Mouse (Mus musculus) CH12.LX (cell line): ENCODE measurements around the gene St6galnac6. TPM values are rescaled to one million over a fixed set of nuclear protein-coding genes. Genes with fewer than 3 reads are reported as not detected.

Experiments used
- DNase-seq: peaks from one replicate; pipeline ENCODE4 v3.0.0-alpha.2; 2013; ENCODE audit errors: extremely low read depth
- H3K27ac ChIP-seq: 2 replicates; pipeline ENCODE4 v1.5.1; 2012; ENCODE audit warnings: low read depth, mild to moderate bottlenecking, control low read depth, moderate library complexity; ENCODE audit not compliant: insufficient read depth
- H3K27me3 ChIP-seq: replicated peaks from 2 replicates; pipeline ENCODE3; 2012; ENCODE audit warnings: inconsistent platforms
- H3K36me3 ChIP-seq, 2 experiments: replicated peaks in 1 of 2; 2 replicates each; pipeline versions ENCODE3 to v1.6.1; 2012; ENCODE audit warnings: inconsistent platforms in 1 of 2, low read length in 1 of 2, mild to moderate bottlenecking in 1 of 2, mixed read lengths in 1 of 2, moderate library complexity in 1 of 2; ENCODE audit not compliant: control insufficient read depth in 1 of 2, insufficient read depth in 1 of 2
- H3K4me1 ChIP-seq, 2 experiments: 2 replicates each; pipeline ENCODE4 v1.6.1; 2012; ENCODE audit warnings: inconsistent platforms in 1 of 2, moderate library complexity in 1 of 2; ENCODE audit not compliant: insufficient read depth in 2 of 2, control insufficient read depth in 1 of 2
- H3K4me2 ChIP-seq: 2 replicates; pipeline ENCODE4 v1.6.1; 2012; ENCODE audit warnings: low read depth, mild to moderate bottlenecking, control low read depth; ENCODE audit not compliant: poor library complexity, insufficient read depth, severe bottlenecking
- H3K4me3 ChIP-seq, 3 experiments: fragments of 150-350 bp in 1 of 3; sonication (generic) in 1 of 3; replicated peaks in 1 of 3; 2 replicates each; pipeline versions ENCODE3 to v1.5.1; 2011 to 2012; ENCODE audit warnings: low read depth in 2 of 3, low read length in 2 of 3, mild to moderate bottlenecking in 2 of 3, moderate library complexity in 2 of 3, control low read depth in 1 of 3, improper control_type of control experiment in 1 of 3, inconsistent platforms in 1 of 3, mixed read lengths in 1 of 3; ENCODE audit not compliant: poor library complexity in 1 of 3
- H3K79me2 ChIP-seq: replicated peaks from 2 replicates; pipeline ENCODE4 v1.6.1; 2012; ENCODE audit warnings: mild to moderate bottlenecking, moderate library complexity; ENCODE audit not compliant: control insufficient read depth, poor library complexity, insufficient read depth, severe bottlenecking; ENCODE audit errors: extremely low read depth
- H3K9ac ChIP-seq: 2 replicates; pipeline ENCODE4 v1.6.1; 2012; ENCODE audit warnings: low read depth, mild to moderate bottlenecking, control low read depth, moderate library complexity; ENCODE audit not compliant: insufficient read depth
- H3K9me3 ChIP-seq: replicated peaks from 2 replicates; pipeline ENCODE3; 2012; ENCODE audit warnings: low read length, inconsistent platforms, mixed read lengths
- CHD2 ChIP-seq: IDR thresholded peaks from 2 replicates; pipeline ENCODE4 v1.6.1; 2011; ENCODE audit warnings: low read length, improper control_type of control experiment
- E2F4 ChIP-seq: IDR thresholded peaks from 2 replicates; pipeline ENCODE4 v1.6.1; 2011; ENCODE audit warnings: low read depth, low read length, improper control_type of control experiment; ENCODE audit not compliant: insufficient replicate concordance
- EP300 ChIP-seq: IDR thresholded peaks from 2 replicates; pipeline ENCODE4 v1.6.1; 2011; ENCODE audit warnings: low read length, improper control_type of control experiment
- GABPA ChIP-seq: IDR thresholded peaks from 2 replicates; pipeline ENCODE4 v1.6.1; 2012; ENCODE audit warnings: low read depth, low read length, improper control_type of control experiment, inconsistent platforms; ENCODE audit not compliant: insufficient replicate concordance
- IRF4 ChIP-seq: IDR thresholded peaks from 2 replicates; pipeline ENCODE4 v1.6.1; 2014; ENCODE audit warnings: low read depth, mild to moderate bottlenecking, inconsistent platforms, low read length, improper control_type of control experiment
- JUND ChIP-seq: conservative IDR thresholded peaks from 2 replicates; pipeline ENCODE4 v1.6.1; 2011; ENCODE audit warnings: low read depth, low read length, improper control_type of control experiment
- KAT2A ChIP-seq: IDR thresholded peaks from 2 replicates; pipeline ENCODE4 v1.6.1; 2012; ENCODE audit warnings: low read length, improper control_type of control experiment, inconsistent platforms; ENCODE audit not compliant: insufficient replicate concordance
- MAFK ChIP-seq: IDR thresholded peaks from 2 replicates; pipeline ENCODE4 v1.6.1; 2011; ENCODE audit warnings: low read length, improper control_type of control experiment; ENCODE audit not compliant: insufficient replicate concordance
- MAX ChIP-seq: IDR thresholded peaks from 2 replicates; pipeline ENCODE4 v1.6.1; 2011; ENCODE audit warnings: low read length, improper control_type of control experiment
- MAZ ChIP-seq: IDR thresholded peaks from 2 replicates; pipeline ENCODE4 v1.6.1; 2012; ENCODE audit warnings: low read depth, mild to moderate bottlenecking, inconsistent platforms, low read length, improper control_type of control experiment, moderate library complexity
- MYC ChIP-seq: IDR thresholded peaks from 2 replicates; pipeline ENCODE4 v1.6.1; 2011; ENCODE audit warnings: low read depth, mild to moderate bottlenecking, improper control_type of control experiment, low read length
- NRF1 ChIP-seq: IDR thresholded peaks from 2 replicates; pipeline ENCODE4 v1.6.1; 2014; ENCODE audit warnings: low read depth, mild to moderate bottlenecking, inconsistent platforms, low read length, improper control_type of control experiment, moderate library complexity
- PAX5 ChIP-seq: IDR thresholded peaks from 2 replicates; pipeline ENCODE4 v1.6.1; 2012; ENCODE audit warnings: low read length, inconsistent platforms, mixed read lengths
- RAD21 ChIP-seq: IDR thresholded peaks from 2 replicates; pipeline ENCODE4 v1.6.1; 2011; ENCODE audit warnings: low read depth, mild to moderate bottlenecking, low read length, improper control_type of control experiment, moderate library complexity
- SIN3A ChIP-seq: IDR thresholded peaks from 2 replicates; pipeline ENCODE4 v1.6.1; 2012; ENCODE audit warnings: low read length, improper control_type of control experiment, inconsistent platforms
- SMC3 ChIP-seq: IDR thresholded peaks from 2 replicates; pipeline ENCODE4 v1.6.1; 2011; ENCODE audit warnings: low read depth, low read length, improper control_type of control experiment
- TCF12 ChIP-seq: IDR thresholded peaks from 2 replicates; pipeline ENCODE4 v1.6.1; 2014; ENCODE audit warnings: low read depth, mild to moderate bottlenecking, inconsistent platforms, low read length, improper control_type of control experiment
- UBTF ChIP-seq: IDR thresholded peaks from 2 replicates; pipeline ENCODE4 v1.6.1; 2012; ENCODE audit warnings: low read depth, mild to moderate bottlenecking, inconsistent platforms, low read length, improper control_type of control experiment, moderate library complexity
- USF2 ChIP-seq: conservative IDR thresholded peaks from 2 replicates; pipeline ENCODE4 v1.6.1; 2011; ENCODE audit warnings: low read depth, low read length, improper control_type of control experiment
- ZC3H11A ChIP-seq: IDR thresholded peaks from 2 replicates; pipeline ENCODE4 v1.6.1; 2012; ENCODE audit warnings: low read depth, mild to moderate bottlenecking, inconsistent platforms, low read length, improper control_type of control experiment
- ZNF384 ChIP-seq: IDR thresholded peaks from 2 replicates; pipeline ENCODE4 v1.6.1; 2012; ENCODE audit warnings: low read depth, low read length, improper control_type of control experiment, inconsistent platforms
- dilution Hi-C: fragments of 300-500 bp; cut with MboI; formaldehyde crosslinking; loops from 2 replicates; pipeline ENCODE4 v1.14.3; 2020; ENCODE audit warnings: low sequenced_read_pairs; ENCODE audit not compliant: extremely low pct_unique_long_range_greater_than_20kb, extremely low pct_ligation_motif_present
- in situ Hi-C: fragments of 300-500 bp; cut with MboI; formaldehyde crosslinking; loops from 3 replicates; pipeline ENCODE4 v1.14.3; 2019; ENCODE audit warnings: low sequenced_read_pairs, low pct_ligation_motif_present, low pct_unique_long_range_greater_than_20kb, mixed read lengths
- polyA plus RNA-seq: library from polyadenylated mRNA; unstranded; fragments of >175 nt; gene quantifications from 2 replicates; pipeline ENCODE4 v1.2.1, GENCODE M21; 2012; ENCODE audit warnings: low read depth; ENCODE audit not compliant: insufficient read length
- total RNA-seq, 2 experiments: library from RNA; depleted of rRNA; stranded (reverse); fragments of 300-350 nt in 1 of 2; fragments of >200 nt in 1 of 2; gene quantifications; 2 replicates each; pipeline ENCODE4 v1.2.3; 2012 to 2014

The St6galnac6 gene
- total and polyA plus RNA-seq, 3 experiments, result 12.9 to 13.9 (median 13.3) TPM

GRCm38 (mm10) chr2:32591249-32591648 is 8.3 kb upstream of the St6galnac6 start:
- H3K27me3 ChIP-seq, result no peaks in the 10 kb centered on the region
- peaks cover 34% of the 10 kb centered on the region for H3K79me2 ChIP-seq
- no peak overlapping the region for H3K27ac ChIP-seq
- no peak for DNase-seq
- no peak overlapping the region for H3K4me2 ChIP-seq
- H3K9ac ChIP-seq, result no peak overlapping the region
- TF ChIP-seq KAT2A (no peak), ZNF384 (no peak), CHD2 (no peak), MAZ (no peak), JUND (no peak), MYC (no peak), MAFK (no peak), TCF12 (no peak)
- H3K4me3 ChIP-seq, result no peak overlapping the region
- dilution Hi-C loops (no loop called here), in situ Hi-C loops (no loop called here)
- H3K4me1 ChIP-seq, result peaks cover 13 to 25% of the 10 kb centered on the region in 2 experiments
- peaks cover 44 to 70% of the 10 kb centered on the region in 2 experiments for H3K36me3 ChIP-seq
- H3K9me3 ChIP-seq, result no peaks in the 10 kb centered on the region

- no peak for TF ChIP-seq EP300
- no peak for TF ChIP-seq MAX
- no peak for TF ChIP-seq RAD21
- TF ChIP-seq NRF1, result no peak
- no peak for TF ChIP-seq IRF4
- TF ChIP-seq PAX5, result no peak
- TF ChIP-seq GABPA, result no peak
- TF ChIP-seq MAZ, result no peak
- TF ChIP-seq ZC3H11A, result no peak
- TF ChIP-seq SMC3, result no peak
- TF ChIP-seq JUND, result no peak
- no peak for TF ChIP-seq SIN3A
- no peak for TF ChIP-seq USF2
- no peak for TF ChIP-seq E2F4
- TF ChIP-seq UBTF, result no peak
- Histone ChIP-seq H3K9me3 (no peaks in the 10 kb centered on the region), H3K9ac (no peak overlapping the region), H3K27ac (no peak overlapping the region), H3K4me3 (no peak overlapping the region), H3K79me2 (no peaks in the 10 kb centered on the region), H3K4me1 (peaks cover 0 to 10% of the 10 kb centered on the region in 2 experiments; a peak in 2 of 4 replicates), H3K36me3 (peaks cover 53 to 89% of the 10 kb centered on the region in 2 experiments), H3K27me3 (no peaks in the 10 kb centered on the region), H3K4me2 (no peak overlapping the region)
- in situ Hi-C loops (no loop called here), dilution Hi-C loops (no loop called here)
- no peak for DNase-seq
Measured at GRCm38 (mm10) chr2:32596725-32597124, 2.8 kb upstream of the St6galnac6 start.
